Mouse (Mus musculus): ENCODE measurements around the gene Eif1b. TPM values are rescaled to one million over a fixed set of nuclear protein-coding genes. Genes with fewer than 3 reads are reported as not detected.
"Not testable (repeated sequence)": the region's sequence is repeated elsewhere in the genome, so short reads cannot be mapped to it uniquely, and the experiment has no call there.

Eif1b gene
- total RNA-seq, 2 experiments from 2014 or later: 41.1 TPM

- DNase-seq: no peak
These were observed 27.6 kb downstream of the Eif1b start for GRCm38 (mm10) chr9:120519469-120520125.

GRCm38 (mm10) chr9:120521161-120521560, 29.1 kb downstream of the Eif1b start:
- no peak for DNase-seq

GRCm38 (mm10) chr9:120527270-120527669, 35.2 kb downstream of the Eif1b start:
- no peak for DNase-seq

GRCm38 (mm10) chr9:120527919-120528318, 35.9 kb downstream of the Eif1b start:
- no peak for DNase-seq

- DNase-seq: no peak
These were observed 36.9 kb downstream of the Eif1b start for GRCm38 (mm10) chr9:120528815-120529510.

- no peak for DNase-seq
These were observed 38.4 kb downstream of the Eif1b start for GRCm38 (mm10) chr9:120530471-120530870.

- no peak for DNase-seq
These were observed 40.0 kb downstream of the Eif1b start for GRCm38 (mm10) chr9:120532062-120532461.

- no peak for DNase-seq
These were observed 40.7 kb downstream of the Eif1b start for GRCm38 (mm10) chr9:120532691-120533090.

- DNase-seq: not testable (repeated sequence)
These were observed 41.5 kb downstream of the Eif1b start for GRCm38 (mm10) chr9:120533446-120533950.

GRCm38 (mm10) chr9:120539662-120540251, 47.7 kb downstream of the Eif1b start, which contains the start of gene Entpd3:
Entpd3 (plus strand) TSS chr9:120539818.
- peak; percentile 6 for DNase-seq

GRCm38 (mm10) chr9:120541411-120541810, 49.4 kb downstream of the Eif1b start:
- no peak for DNase-seq

- DNase-seq: no peak
These were observed 50.2 kb downstream of the Eif1b start for GRCm38 (mm10) chr9:120542241-120542640.

Other genes with a start within 250 kb of the Eif1b start
- 1 to 10 TPM in 1 of 2 experiments, under 1 TPM in 1; 0.54 to 1.5 TPM for gene Myrip, start 190.7 kb upstream of the Eif1b start, total RNA-seq (2021)
- gene Entpd3, start 47.6 kb downstream of the Eif1b start, total RNA-seq (2021): 1 to 10 TPM in 1 of 2 experiments, not detected in 1; 1.7 TPM
- gene Rpl14, start 79.2 kb downstream of the Eif1b start, total RNA-seq (2021): 100 to 1,000 TPM; 538 to 546 TPM

Measured in gastrocnemius, postnatal 10 days (tissue).